ENCODE assay signal across 12 mouse cellular contexts in genomic region chr2:37569888-37570287, GRCm38 (mm10). TPM values are rescaled to one million over a fixed set of nuclear protein-coding genes. Genes with fewer than 3 reads are reported as not detected.
DNase-seq lines count a peak whose midpoint lies in the region; TF ChIP-seq lines count a peak whose summit lies in the region.
"Had no signal": no experiment of that assay in that cellular context is flagged by ENCODE, and none has a peak within 500 bp of the region (broad histone marks: within the 10 kb centered on the region; RNA-seq: fewer than 3 reads in every experiment).

No protein-coding gene starts in this region.

- DNase-seq in gastrocnemius, postnatal 10 days, result peak; percentile 7
- no peak for DNase-seq in gastrocnemius, adult 2 months
- DNase-seq in left cerebral cortex, adult 2 months (ENCODE audit: extremely low spot score in 1 of 2, low spot score in 2 of 2), result no peak
- no peak for DNase-seq in left cerebral cortex, postnatal 36 days (ENCODE audit: low spot score in 2 of 2)
- DNase-seq in urinary bladder, adult 18-20 months (ENCODE audit: low spot score in 2 of 2), result peak; percentile 14 to 34
- no peak for DNase-seq in urinary bladder, postnatal 10 days (ENCODE audit: low spot score)
- DNase-seq in natural killer cell, adult 2 months (ENCODE audit: low spot score in 2 of 2), result no peak
- no peak for DNase-seq in spleen, postnatal 10 days (ENCODE audit: low spot score in 2 of 2)
- DNase-seq: cerebellum, adult 9-10 months; gastrocnemius, postnatal 25 days; heart, postnatal 10 days; liver, embryonic 13.5 days had no signal

- no peak for TF ChIP-seq CTCF in gastrocnemius, adult 2 months (IDR thresholded peaks at IDR 0.05)
- TF ChIP-seq CTCF in left cerebral cortex, adult 2 months (IDR thresholded peaks at IDR 0.05), result no peak

- no peak overlapping the region for H3K27ac ChIP-seq in gastrocnemius, adult 2 months
- 0 out of 2 replicates have a peak overlapping the region, but pooled peaks have one; percentile 13 for H3K27ac ChIP-seq in left cerebral cortex, adult 2 months
- H3K27ac ChIP-seq: liver, embryonic 13.5 days had no signal

- H3K4me3 ChIP-seq in gastrocnemius, adult 2 months, result no peak overlapping the region
- H3K4me3 ChIP-seq in left cerebral cortex, adult 2 months, result no peak overlapping the region
- H3K4me3 ChIP-seq: liver, embryonic 13.5 days had no signal

- intact Hi-C loops in gastrocnemius, adult 2 months (cut with DNase I), result no loop called here
- intact Hi-C loops in left cerebral cortex, adult 2 months (cut with DNase I), result no loop called here
- intact Hi-C loops in left cerebral cortex, postnatal 36 days (cut with DNase I), result loop anchor here (5.0 kb wide), 1 partner anchor 202 kb away; no protein-coding TSS in a partner anchor

RNA-seq across cellular contexts. Expression of gene Gpr21, which starts 53.8 kb away (rescaled TPM):
- total RNA-seq in gastrocnemius, postnatal 10 days (2021), result 1 to 10 TPM; 1.0 to 1.4 TPM
- total RNA-seq in gastrocnemius, adult 2 months (2021), result under 1 TPM; 0.50 to 0.71 TPM
- total RNA-seq in left cerebral cortex, adult 2 months (2021), result 1 to 10 TPM; 5.6 to 5.7 TPM
- total RNA-seq in left cerebral cortex, postnatal 36 days (2021), result 1 to 10 TPM; 6.3 to 6.6 TPM

Comparison
In these comparisons a context has a peak if more than half of its experiments do, and no peak if none do; other contexts are left out.
1. DNase-seq: peak in gastrocnemius, postnatal 10 days (single experiment) and urinary bladder, adult 18-20 months (2 of 2); none in gastrocnemius, adult 2 months (single experiment), left cerebral cortex, adult 2 months (0 of 2), left cerebral cortex, postnatal 36 days (0 of 2), urinary bladder, postnatal 10 days (single experiment), natural killer cell, adult 2 months (0 of 2) and spleen, postnatal 10 days (0 of 2).